Mouse (Mus musculus): Measurements from ENCODE around the gene Me1.

The Me1 gene

GRCm38 (mm10) chr9:86708921-86709320 lies 13.2 kb upstream of the Me1 start:
- in situ Hi-C loops (cut with MboI, MseI), result no loop called here

DNA sequence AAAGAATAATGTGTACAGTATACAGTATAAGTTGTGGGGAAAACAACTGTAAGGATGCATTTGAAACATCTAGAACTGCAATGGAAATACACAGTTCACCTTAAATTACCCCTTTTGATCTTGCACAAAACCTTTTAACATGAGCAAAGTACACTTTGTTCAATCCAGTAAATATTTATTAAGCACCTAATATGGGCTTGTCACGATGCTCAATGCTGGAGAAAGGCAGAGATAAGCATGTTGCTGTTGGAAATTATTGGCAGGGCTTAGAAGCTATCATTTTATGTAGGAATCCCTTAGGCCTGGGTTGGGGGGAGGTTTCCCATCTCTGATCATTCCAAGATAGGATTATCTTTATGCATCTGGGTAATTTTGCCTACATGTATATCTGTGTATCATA lies 11.7 kb upstream of the Me1 start:
- in situ Hi-C loops (cut with MboI, MseI), result no loop called here

GRCm38 (mm10) chr9:86701844-86702243 lies 6.1 kb upstream of the Me1 start:
- in situ Hi-C loops (cut with MboI, MseI), result no loop called here

DNA sequence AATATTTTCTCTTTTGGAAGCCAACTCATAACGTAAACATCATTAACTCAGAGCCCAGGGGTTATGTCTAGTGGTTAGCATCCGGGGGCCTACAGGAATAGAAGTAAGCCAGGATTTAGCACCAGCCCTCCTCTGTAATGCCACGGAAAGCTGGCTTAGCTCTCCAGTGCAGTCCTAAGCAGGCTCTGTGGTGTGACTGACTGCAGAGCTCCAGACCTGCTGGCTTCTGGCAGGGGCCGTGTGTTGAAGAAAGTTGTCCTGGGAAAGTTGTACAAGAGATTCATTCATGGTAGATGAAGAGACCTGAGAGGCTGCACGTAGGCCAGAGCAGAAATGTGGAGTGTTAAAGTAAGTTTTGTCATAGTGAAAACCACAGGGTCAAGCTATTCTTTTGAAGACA lies 5.5 kb upstream of the Me1 start:
- in situ Hi-C loops (cut with MboI, MseI), result no loop called here

DNA sequence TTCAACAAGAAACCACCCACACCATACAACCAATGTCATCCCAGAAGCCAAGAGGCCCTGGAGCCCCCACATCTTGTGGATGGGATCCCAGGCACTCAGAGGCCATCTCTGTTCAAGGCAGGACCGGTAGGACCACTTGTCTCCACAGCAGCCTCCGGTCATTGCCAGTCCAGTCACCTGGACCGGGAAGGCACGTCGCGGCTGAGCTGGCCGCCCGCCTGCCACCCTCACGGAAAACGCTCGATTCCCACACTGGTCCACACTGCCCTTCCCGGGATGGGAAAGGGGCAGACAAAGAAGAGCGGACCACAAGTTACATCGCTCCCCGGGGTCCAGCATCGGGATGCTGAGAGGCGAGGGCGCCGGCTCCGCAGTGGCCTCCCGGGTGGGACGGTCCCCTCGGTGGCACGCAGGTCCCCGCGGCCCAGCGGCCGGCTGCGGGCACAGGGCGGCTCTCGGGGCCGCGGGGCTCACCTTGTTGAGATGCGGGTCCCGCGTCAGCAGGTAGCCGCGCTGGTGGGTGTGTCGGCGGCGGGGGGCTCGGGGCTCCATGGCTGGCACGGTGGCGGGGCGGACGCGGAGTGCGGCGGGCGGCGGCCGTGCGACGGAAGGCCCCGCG lies 445 bp downstream of the Me1 start:
- in situ Hi-C loops (cut with MboI, MseI), result no loop called here

- in situ Hi-C loops (cut with MboI, MseI), result no loop called here
Measured at GRCm38 (mm10) chr9:86694644-86695043, 1.1 kb downstream of the Me1 start.

GRCm38 (mm10) chr9:86693935-86694334 lies 1.8 kb downstream of the Me1 start:
- in situ Hi-C loops (cut with MboI, MseI), result no loop called here

DNA sequence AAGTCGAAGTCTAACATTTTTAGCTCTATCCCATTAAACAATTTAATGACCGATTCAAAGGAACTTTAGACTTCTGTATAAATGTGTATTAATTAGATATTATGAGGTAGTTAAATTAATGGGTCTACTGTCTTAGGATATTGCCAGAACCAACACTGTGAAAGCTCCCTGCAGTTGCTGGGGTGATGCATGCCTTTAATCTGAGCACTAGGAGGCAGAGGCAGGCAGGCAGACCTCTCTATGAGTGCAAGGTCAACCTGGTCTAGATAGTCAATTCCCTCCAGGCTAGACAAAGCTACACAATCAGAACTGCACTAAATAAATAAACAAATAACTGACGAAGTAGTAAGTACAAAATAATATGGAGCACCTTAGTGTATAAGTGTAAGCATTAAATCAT lies 3.1 kb downstream of the Me1 start:
- in situ Hi-C loops (cut with MboI, MseI), result no loop called here

- in situ Hi-C loops (cut with MboI, MseI), result no loop called here
Measured at GRCm38 (mm10) chr9:86692251-86692650, 3.5 kb downstream of the Me1 start.

DNA sequence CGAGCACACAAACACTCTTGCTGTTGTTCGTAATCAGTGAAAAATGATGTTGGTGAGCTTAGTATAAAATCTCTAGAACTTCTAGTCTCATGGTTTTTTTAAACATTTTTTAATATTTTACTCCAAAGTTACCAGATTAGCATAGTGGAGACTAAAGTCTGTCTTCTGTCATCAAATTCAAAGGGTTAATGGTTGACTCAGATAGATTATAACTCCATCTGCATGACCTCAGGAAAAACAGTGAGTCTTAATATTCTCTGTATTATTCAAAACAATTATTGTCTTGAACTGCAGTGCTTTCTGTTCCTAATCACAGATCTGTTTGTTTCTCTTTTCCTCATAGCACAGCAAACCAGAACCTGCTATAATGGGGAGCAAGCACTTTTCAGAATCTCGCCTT lies 4.7 kb downstream of the Me1 start:
- in situ Hi-C loops (cut with MboI, MseI), result no loop called here

GRCm38 (mm10) chr9:86683713-86684209 lies 12.0 kb downstream of the Me1 start:
- in situ Hi-C loops (cut with MboI, MseI), result no loop called here

GRCm38 (mm10) chr9:86682844-86683243 lies 12.9 kb downstream of the Me1 start:
- in situ Hi-C loops (cut with MboI, MseI), result no loop called here

DNA sequence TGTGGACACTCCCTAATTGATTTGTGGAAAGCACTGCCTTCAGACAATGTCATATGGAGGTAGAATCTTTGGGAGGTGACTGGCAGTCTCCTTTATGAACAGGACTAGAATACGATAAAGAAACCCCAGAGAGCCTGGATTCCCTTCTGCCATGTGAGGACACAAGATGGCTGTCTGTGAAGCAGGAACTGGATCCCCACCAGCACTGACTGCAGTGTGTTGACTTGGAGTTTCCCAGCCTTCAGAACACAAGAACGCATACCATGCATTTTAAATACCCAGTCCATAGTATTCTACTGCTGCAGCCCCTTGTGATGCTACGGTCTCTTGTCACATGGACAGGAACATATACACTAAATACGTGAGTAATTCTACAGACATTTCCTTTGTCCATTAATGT lies 13.5 kb downstream of the Me1 start:
- in situ Hi-C loops (cut with MboI, MseI), result no loop called here

DNA sequence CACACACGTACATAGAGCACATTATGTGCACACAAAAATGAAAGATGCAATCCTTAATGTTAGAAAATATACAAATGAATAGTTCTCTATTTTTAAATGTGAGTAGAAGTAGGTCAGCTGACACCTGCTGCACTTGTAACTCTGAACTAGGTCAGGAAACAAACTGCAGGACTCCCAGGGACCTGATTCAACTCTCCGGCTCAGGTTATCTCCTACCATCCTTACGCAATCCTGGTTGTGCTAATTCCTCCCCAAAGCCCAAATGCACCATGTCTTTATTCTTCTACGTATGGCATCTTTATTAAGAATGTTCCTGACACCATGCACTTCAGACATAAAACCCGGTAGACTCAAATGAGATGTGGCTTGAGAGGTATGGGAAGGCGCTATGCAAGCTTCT lies 15.3 kb downstream of the Me1 start:
- in situ Hi-C loops (cut with MboI, MseI), result no loop called here

DNA sequence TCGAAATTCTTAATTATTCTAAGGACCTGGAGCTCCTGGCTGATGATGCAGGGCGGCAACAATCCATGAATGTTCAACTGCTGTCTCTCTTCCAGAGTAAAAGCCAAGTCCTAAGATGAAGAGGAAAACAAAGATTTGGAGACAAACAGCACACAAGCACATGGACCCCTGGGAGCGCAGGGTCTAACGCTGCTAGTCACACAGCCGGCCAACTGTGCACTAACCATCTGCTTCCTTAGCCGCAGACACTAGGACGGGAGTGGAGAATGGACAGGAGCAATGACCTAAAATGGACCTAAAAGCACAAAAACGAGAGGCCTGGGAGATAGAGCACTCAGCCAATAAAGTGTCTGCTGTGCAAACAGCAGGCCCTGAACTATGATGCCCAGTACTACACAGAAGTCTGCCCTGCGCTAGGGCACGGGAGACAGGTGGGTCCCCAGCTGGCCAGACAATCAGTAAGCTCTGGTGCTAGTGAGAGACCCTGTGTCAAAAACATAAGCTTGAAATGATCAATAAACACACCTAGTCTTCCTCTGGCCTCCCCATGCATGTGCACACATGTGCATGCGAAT lies 15.8 kb downstream of the Me1 start:
- in situ Hi-C loops (cut with MboI, MseI), result no loop called here

DNA sequence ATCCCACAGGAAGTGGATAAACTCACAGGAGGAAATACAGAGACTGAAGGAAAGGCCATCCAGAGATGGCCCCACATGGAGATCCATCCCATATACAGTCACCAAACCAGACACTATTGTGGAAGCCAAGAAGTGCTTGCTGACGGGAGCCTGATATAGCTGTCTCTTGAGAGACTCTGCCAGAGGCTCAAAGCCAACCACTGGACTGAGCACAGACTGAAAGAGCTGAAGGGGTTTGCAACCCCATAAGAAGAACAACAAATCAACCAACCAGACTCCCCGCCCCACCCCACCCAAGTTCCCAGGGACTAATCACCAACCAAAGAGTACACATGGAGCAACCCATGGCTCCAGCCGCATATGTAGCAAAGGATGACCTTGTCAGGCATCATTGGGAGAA lies 19.5 kb downstream of the Me1 start:
- in situ Hi-C loops (cut with MboI, MseI), result no loop called here

DNA sequence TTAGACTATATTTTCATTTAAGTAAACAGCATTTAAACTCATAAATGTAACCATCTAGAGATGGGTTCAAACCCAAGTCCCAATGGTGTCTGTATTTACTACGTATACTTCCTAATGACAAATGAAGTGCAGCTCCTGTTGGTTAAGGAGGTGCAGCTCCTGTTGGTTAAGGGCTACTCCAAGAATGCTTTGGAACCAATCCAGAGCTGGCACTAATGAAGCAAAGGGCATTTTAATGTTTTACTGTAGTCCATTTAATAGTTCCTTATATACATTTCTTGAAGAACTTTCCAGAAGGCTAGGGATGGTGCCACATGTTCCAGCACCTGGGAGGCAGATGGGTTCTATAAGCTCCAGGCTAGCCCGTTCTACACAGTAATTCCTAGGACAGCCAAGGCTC lies 20.3 kb downstream of the Me1 start:
- in situ Hi-C loops (cut with MboI, MseI), result no loop called here

DNA sequence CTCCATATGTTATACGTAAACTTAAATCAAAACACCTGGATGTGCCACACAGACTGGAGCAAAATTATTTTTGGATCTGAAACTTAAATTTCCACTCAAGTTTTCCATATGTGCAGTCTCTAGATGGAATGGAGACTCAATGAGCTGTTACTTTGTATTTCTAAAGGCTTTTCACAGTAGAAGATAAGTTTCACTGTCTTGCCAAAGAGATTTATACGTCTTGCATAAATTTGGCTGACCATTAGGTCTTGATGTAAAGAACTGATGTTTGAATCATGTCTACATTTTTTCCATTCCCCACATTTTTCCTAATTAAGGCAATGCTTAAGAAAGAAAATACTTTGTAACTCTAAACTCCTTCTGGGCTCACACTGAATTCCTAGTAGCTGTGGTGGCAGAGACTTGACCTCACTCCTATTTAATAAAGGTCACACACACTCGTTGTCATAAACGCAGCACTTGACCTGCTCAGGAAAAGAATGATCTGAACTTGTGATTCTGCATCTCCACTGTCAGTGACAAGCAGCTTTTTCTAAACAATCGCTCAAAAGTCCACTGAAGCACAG lies 22.8 kb downstream of the Me1 start:
- in situ Hi-C loops (cut with MboI, MseI), result no loop called here

- in situ Hi-C loops (cut with MboI, MseI), result no loop called here
Measured at GRCm38 (mm10) chr9:86668590-86669252, 27.0 kb downstream of the Me1 start.

- in situ Hi-C loops (cut with MboI, MseI), result no loop called here
Measured at GRCm38 (mm10) chr9:86667138-86667750, 28.5 kb downstream of the Me1 start.

DNA sequence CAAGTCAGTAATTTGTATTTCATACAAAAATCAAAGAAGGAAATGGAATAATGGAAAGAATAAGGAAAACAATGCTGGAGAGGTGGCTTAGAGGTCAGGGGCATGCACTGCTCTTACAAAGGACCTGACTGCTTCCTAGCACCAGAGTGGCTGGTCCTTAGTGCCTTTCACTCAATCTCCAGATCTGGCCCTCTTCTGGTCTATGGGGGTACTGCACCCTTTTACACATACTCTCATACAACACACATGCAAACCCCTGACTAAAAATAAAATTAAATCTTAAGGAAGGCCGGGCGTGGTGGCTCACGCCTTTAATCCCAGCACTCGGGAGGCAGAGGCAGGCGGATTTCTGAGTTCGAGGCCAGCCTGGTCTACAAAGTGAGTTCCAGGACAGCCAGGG lies 34.1 kb downstream of the Me1 start:
- in situ Hi-C loops (cut with MboI, MseI), result no loop called here

DNA sequence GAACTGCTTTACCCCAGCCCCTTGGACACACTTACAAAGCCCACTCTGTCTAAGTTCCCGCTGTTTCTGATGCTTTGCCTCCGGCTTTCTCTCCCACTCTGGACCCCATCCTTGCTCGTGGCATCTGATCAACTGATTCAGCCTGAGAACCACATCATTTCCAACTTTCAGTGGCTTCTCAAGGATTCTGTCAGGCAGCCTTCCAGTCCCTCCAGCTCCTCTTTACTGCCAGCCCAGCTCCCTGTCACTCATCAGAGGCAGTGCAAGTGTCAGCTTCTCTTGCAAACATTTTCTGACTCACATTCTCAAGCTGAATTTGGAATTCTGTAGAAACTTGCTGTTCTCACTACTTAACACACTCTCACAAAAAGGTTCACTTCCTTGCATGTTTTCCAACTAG lies 34.5 kb downstream of the Me1 start:
- in situ Hi-C loops (cut with MboI, MseI), result no loop called here

GRCm38 (mm10) chr9:86660327-86660726 lies 35.4 kb downstream of the Me1 start:
- in situ Hi-C loops (cut with MboI, MseI), result no loop called here

Data from regulatory T cell (primary cell).